Mouse (Mus musculus): ENCODE data around the gene Usp30. TPM values are rescaled to one million over a fixed set of nuclear protein-coding genes. Genes with fewer than 3 reads are reported as not detected.

The Usp30 gene
- polyA plus RNA-seq, 1 experiment from 2014 or later = 7.6 TPM

DNA sequence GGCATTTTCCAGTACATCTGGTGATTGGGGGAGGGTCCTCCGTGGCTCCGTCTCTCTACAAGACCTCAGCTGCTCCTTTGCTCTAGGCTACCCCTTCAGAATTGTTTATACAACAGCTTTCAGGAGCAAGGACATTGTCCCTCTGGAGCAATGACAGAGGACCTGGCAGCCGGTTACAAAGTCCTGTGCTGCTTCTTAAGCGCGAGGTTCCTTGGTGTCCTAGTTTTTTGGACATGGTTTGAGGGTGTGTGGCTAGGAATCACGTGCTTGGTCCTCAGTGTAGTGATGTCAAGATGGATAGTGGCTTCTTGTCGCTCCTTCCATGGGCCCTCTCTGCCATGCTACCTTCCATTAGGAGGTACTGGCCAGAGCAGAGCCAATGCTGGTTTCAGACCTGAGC lies 30.9 kb upstream of the Usp30 start:
- H3K9ac ChIP-seq (ENCODE audit: low read length) = no peak overlapping the region
- peaks cover 0 to 7% of the 10 kb centered on the region in 2 experiments; a peak in 3 of 4 replicates for H3K4me1 ChIP-seq (ENCODE audit: control insufficient read depth in 2 of 2, insufficient read depth in 2 of 2, low read length in 2 of 2)
- no peaks in the 10 kb centered on the region for H3K36me3 ChIP-seq (ENCODE audit: control insufficient read depth, insufficient read depth, low read length)
- H3K4me3 ChIP-seq (ENCODE audit: control insufficient read depth in 1 of 2, insufficient read depth in 1 of 2, low read depth in 1 of 2, low read length in 2 of 2) = no peak overlapping the region
- H3K27me3 ChIP-seq (ENCODE audit: control insufficient read depth, insufficient read depth, low read length) = no peaks in the 10 kb centered on the region
- 82% methylated on average over 7 of the region's 7 CpGs for WGBS
- no peak for ATAC-seq (ENCODE audit: insufficient number of reproducible peaks, insufficient read depth, low FRiP score, low read depth)
- no peak overlapping the region for H3K4me2 ChIP-seq (ENCODE audit: low read length)
- no peak overlapping the region for H3K27ac ChIP-seq (replicated peaks in 1 of 2; ENCODE audit: control insufficient read depth in 1 of 2, insufficient read depth in 1 of 2, low read depth in 2 of 2, low read length in 2 of 2)
- H3K9me3 ChIP-seq (ENCODE audit: control insufficient read depth, low read length) = no peaks in the 10 kb centered on the region

DNA sequence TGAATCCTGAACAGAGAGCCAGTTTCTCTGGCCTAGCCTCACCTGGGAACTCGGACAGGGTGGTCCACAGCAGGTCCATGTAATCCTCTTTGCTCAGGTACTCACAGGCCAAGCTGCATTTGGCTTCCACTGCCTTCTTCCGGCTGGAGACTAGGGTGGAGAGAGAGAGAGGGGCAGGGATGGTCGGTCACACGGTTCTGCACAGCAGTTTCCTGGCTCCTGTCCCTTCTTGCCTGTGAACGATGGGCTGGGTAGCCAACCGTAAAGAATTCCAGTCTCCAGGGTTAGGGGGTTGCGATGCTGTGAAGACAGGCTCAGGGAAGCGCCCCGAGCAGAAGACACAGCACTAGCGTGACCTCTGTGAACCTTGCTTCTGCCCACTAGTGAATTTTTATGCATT lies 30.1 kb upstream of the Usp30 start:
- Histone ChIP-seq H3K27me3 (ENCODE audit: control insufficient read depth, insufficient read depth, low read length) (no peaks in the 10 kb centered on the region), H3K36me3 (ENCODE audit: control insufficient read depth, insufficient read depth, low read length) (no peaks in the 10 kb centered on the region), H3K27ac (replicated peaks in 1 of 2; ENCODE audit: control insufficient read depth in 1 of 2, insufficient read depth in 1 of 2, low read depth in 2 of 2, low read length in 2 of 2) (no peak overlapping the region), H3K9ac (ENCODE audit: low read length) (no peak overlapping the region), H3K9me3 (ENCODE audit: control insufficient read depth, low read length) (no peaks in the 10 kb centered on the region), H3K4me1 (ENCODE audit: control insufficient read depth in 2 of 2, insufficient read depth in 2 of 2, low read length in 2 of 2) (peaks cover 0 to 7% of the 10 kb centered on the region in 2 experiments; a peak in 3 of 4 replicates), H3K4me3 (ENCODE audit: control insufficient read depth in 1 of 2, insufficient read depth in 1 of 2, low read depth in 1 of 2, low read length in 2 of 2) (no peak overlapping the region), H3K4me2 (ENCODE audit: low read length) (no peak overlapping the region)
- no peak for ATAC-seq (ENCODE audit: insufficient number of reproducible peaks, insufficient read depth, low FRiP score, low read depth)
- WGBS = 64% methylated on average over 10 of the region's 10 CpGs

DNA sequence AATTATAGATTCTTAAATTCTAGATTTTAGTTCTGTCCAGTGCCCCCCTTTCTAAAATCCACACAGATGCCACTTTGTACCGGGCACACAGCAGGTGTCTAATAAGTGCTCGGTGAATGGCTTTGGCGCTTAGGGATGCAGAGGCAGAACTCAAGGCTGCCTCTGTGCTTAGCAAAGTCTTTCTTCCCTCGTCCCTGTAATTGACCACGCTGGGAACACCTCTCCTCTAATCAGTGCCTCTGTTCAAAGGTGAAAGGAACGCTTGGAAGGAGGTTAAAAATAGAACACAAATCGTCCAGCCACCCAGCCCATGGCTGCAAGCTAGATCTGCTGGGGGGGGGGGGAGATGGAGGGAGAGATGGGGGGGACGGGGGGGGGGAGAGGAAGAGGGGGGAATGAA lies 24.8 kb upstream of the Usp30 start:
- H3K36me3 ChIP-seq (ENCODE audit: control insufficient read depth, insufficient read depth, low read length) = no peaks in the 10 kb centered on the region
- H3K27me3 ChIP-seq (ENCODE audit: control insufficient read depth, insufficient read depth, low read length) = no peaks in the 10 kb centered on the region
- no peak overlapping the region for H3K4me3 ChIP-seq (ENCODE audit: control insufficient read depth in 1 of 2, insufficient read depth in 1 of 2, low read depth in 1 of 2, low read length in 2 of 2)
- no peak for ATAC-seq (ENCODE audit: insufficient number of reproducible peaks, insufficient read depth, low FRiP score, low read depth)
- WGBS = 13% methylated on average over 7 of the region's 8 CpGs
- 0 out of 4 replicates have a peak overlapping the region, but pooled peaks of 1 of the 2 experiments have one; percentile 8 for H3K27ac ChIP-seq (replicated peaks in 1 of 2; ENCODE audit: control insufficient read depth in 1 of 2, insufficient read depth in 1 of 2, low read depth in 2 of 2, low read length in 2 of 2)
- peaks cover 11 to 23% of the 10 kb centered on the region in 2 experiments for H3K4me1 ChIP-seq (ENCODE audit: control insufficient read depth in 2 of 2, insufficient read depth in 2 of 2, low read length in 2 of 2)
- no peak overlapping the region for H3K9ac ChIP-seq (ENCODE audit: low read length)
- no peak overlapping the region for H3K4me2 ChIP-seq (ENCODE audit: low read length)
- H3K9me3 ChIP-seq (ENCODE audit: control insufficient read depth, low read length) = no peaks in the 10 kb centered on the region

DNA sequence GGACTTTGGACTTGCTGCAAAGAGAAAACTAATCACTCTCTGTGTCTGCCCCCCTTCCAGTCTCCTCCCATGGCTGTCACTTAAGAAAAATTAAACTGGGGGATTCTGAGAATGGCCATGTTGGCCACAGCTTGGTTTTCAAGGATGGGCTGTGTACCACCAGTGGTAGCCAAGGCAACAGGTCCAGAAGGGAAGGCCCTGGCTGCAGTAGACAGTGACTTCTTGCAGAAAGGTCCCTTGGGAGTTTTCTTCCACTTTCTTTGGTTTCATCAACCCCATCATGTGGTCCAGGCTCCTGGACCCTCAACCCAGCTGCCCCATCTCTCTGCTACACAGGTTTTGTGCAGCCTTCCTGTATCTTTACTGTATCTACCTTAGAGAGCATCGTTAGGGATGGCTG lies 24.4 kb upstream of the Usp30 start:
- no peak for ATAC-seq (ENCODE audit: insufficient number of reproducible peaks, insufficient read depth, low FRiP score, low read depth)
- WGBS = 52% methylated on average over 1 of the region's 1 CpGs
- Histone ChIP-seq H3K9ac (ENCODE audit: low read length) (no peak overlapping the region), H3K9me3 (ENCODE audit: control insufficient read depth, low read length) (no peaks in the 10 kb centered on the region), H3K27me3 (ENCODE audit: control insufficient read depth, insufficient read depth, low read length) (no peaks in the 10 kb centered on the region), H3K36me3 (ENCODE audit: control insufficient read depth, insufficient read depth, low read length) (no peaks in the 10 kb centered on the region), H3K4me2 (ENCODE audit: low read length) (no peak overlapping the region), H3K4me3 (ENCODE audit: control insufficient read depth in 1 of 2, insufficient read depth in 1 of 2, low read depth in 1 of 2, low read length in 2 of 2) (no peak overlapping the region), H3K27ac (replicated peaks in 1 of 2; ENCODE audit: control insufficient read depth in 1 of 2, insufficient read depth in 1 of 2, low read depth in 2 of 2, low read length in 2 of 2) (no peak overlapping the region), H3K4me1 (ENCODE audit: control insufficient read depth in 2 of 2, insufficient read depth in 2 of 2, low read length in 2 of 2) (peaks cover 11 to 23% of the 10 kb centered on the region in 2 experiments)

DNA sequence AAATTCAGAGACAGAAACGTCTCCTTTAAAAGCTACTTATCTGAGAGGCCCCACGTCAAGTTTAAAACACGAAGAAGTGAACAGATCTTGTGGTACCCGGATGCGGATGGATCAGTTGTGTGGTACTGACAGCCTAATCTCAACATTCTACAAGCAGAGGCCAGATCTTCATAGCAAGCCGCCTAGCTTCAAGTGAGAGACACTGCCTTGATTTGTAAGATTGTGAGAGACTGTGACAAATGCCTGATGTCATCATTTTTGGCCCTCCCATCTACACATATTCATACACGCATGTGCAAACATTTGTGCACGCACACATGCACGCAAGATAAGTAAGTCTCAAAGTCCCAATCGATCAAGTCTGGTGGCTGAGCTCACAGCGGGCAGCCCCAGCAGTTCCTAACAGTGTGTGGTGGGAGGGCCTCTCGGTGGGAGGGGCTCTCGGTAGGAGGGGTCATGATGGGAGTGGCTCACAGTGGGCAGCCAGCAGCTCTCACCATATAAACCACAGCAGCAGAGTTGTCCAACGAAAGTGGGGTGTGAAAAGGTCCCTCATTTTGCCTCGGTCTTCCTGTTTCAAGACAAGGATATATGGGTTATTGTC lies 23.8 kb upstream of the Usp30 start:
- peak; percentile 52; the same call in 1 of the 2 replicates for ATAC-seq (ENCODE audit: insufficient number of reproducible peaks, insufficient read depth, low FRiP score, low read depth)
- Histone ChIP-seq H3K27ac (replicated peaks in 1 of 2; ENCODE audit: control insufficient read depth in 1 of 2, insufficient read depth in 1 of 2, low read depth in 2 of 2, low read length in 2 of 2) (no peak overlapping the region), H3K4me3 (ENCODE audit: control insufficient read depth in 1 of 2, insufficient read depth in 1 of 2, low read depth in 1 of 2, low read length in 2 of 2) (no peak overlapping the region), H3K4me2 (ENCODE audit: low read length) (peak overlapping the region; percentile 32; the same call in 1 of the 2 replicates), H3K9me3 (ENCODE audit: control insufficient read depth, low read length) (no peaks in the 10 kb centered on the region), H3K4me1 (ENCODE audit: control insufficient read depth in 2 of 2, insufficient read depth in 2 of 2, low read length in 2 of 2) (peaks cover 11 to 23% of the 10 kb centered on the region in 2 experiments), H3K27me3 (ENCODE audit: control insufficient read depth, insufficient read depth, low read length) (no peaks in the 10 kb centered on the region), H3K9ac (ENCODE audit: low read length) (peak overlapping the region; percentile 21; the same call in 1 of the 2 replicates), H3K36me3 (ENCODE audit: control insufficient read depth, insufficient read depth, low read length) (no peaks in the 10 kb centered on the region)
- WGBS = 13% methylated on average over 15 of the region's 15 CpGs

DNA sequence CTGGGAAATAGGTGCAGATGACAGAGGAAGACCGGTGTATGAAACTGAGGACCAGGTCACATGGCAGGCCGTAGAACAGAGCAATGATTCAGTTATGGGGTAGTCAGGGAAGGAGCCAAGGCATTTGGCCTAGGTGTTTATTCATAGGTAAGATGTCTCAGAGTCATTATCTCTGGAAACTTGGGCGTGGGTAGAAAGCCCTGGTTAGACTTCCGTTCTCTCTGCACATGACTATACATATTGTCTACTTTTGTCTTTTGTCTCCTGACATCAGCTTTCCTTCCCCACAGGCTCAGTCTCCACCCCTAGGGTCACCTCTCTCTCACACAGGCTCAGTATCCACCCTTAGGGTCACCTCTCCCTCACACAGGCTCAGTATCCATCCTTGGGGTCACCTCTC lies 21.5 kb upstream of the Usp30 start:
- Histone ChIP-seq H3K27ac (replicated peaks in 1 of 2; ENCODE audit: control insufficient read depth in 1 of 2, insufficient read depth in 1 of 2, low read depth in 2 of 2, low read length in 2 of 2) (no peak overlapping the region), H3K9ac (ENCODE audit: low read length) (no peak overlapping the region), H3K4me3 (ENCODE audit: control insufficient read depth in 1 of 2, insufficient read depth in 1 of 2, low read depth in 1 of 2, low read length in 2 of 2) (no peak overlapping the region), H3K4me2 (ENCODE audit: low read length) (no peak overlapping the region), H3K9me3 (ENCODE audit: control insufficient read depth, low read length) (no peaks in the 10 kb centered on the region), H3K4me1 (ENCODE audit: control insufficient read depth in 2 of 2, insufficient read depth in 2 of 2, low read length in 2 of 2) (peaks cover 11 to 17% of the 10 kb centered on the region in 2 experiments), H3K36me3 (ENCODE audit: control insufficient read depth, insufficient read depth, low read length) (no peaks in the 10 kb centered on the region), H3K27me3 (ENCODE audit: control insufficient read depth, insufficient read depth, low read length) (no peaks in the 10 kb centered on the region)
- ATAC-seq (ENCODE audit: insufficient number of reproducible peaks, insufficient read depth, low FRiP score, low read depth) = no peak
- WGBS = 77% methylated on average over 4 of the region's 4 CpGs

DNA sequence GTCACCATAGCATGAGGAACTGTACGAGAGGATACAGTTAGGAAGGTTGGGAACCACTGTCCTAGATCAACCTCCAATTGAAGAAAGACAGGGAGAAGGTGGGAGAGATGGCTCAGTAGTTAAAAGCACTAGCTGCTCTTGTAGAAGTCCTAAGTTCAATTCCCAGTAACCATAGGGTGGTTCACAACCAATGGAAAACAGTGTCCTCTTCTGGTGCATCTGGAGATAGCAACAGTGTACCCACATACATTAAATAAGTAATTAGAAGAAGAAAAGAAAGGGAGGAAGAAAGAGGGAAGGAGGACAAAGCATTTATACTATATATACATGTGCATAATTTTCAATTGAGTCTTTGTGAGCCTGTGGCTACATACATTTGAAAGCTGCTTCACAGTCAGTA lies 20.1 kb upstream of the Usp30 start:
- H3K4me1 ChIP-seq (ENCODE audit: control insufficient read depth in 2 of 2, insufficient read depth in 2 of 2, low read length in 2 of 2) = peaks cover 11 to 17% of the 10 kb centered on the region in 2 experiments
- H3K27me3 ChIP-seq (ENCODE audit: control insufficient read depth, insufficient read depth, low read length) = no peaks in the 10 kb centered on the region
- H3K9ac ChIP-seq (ENCODE audit: low read length) = no peak overlapping the region
- H3K4me2 ChIP-seq (ENCODE audit: low read length) = no peak overlapping the region
- H3K4me3 ChIP-seq (ENCODE audit: control insufficient read depth in 1 of 2, insufficient read depth in 1 of 2, low read depth in 1 of 2, low read length in 2 of 2) = no peak overlapping the region
- no peaks in the 10 kb centered on the region for H3K9me3 ChIP-seq (ENCODE audit: control insufficient read depth, low read length)
- H3K36me3 ChIP-seq (ENCODE audit: control insufficient read depth, insufficient read depth, low read length) = no peaks in the 10 kb centered on the region
- ATAC-seq (ENCODE audit: insufficient number of reproducible peaks, insufficient read depth, low FRiP score, low read depth) = no peak
- 71% methylated on average over 1 of the region's 1 CpGs for WGBS
- no peak overlapping the region for H3K27ac ChIP-seq (replicated peaks in 1 of 2; ENCODE audit: control insufficient read depth in 1 of 2, insufficient read depth in 1 of 2, low read depth in 2 of 2, low read length in 2 of 2)

DNA sequence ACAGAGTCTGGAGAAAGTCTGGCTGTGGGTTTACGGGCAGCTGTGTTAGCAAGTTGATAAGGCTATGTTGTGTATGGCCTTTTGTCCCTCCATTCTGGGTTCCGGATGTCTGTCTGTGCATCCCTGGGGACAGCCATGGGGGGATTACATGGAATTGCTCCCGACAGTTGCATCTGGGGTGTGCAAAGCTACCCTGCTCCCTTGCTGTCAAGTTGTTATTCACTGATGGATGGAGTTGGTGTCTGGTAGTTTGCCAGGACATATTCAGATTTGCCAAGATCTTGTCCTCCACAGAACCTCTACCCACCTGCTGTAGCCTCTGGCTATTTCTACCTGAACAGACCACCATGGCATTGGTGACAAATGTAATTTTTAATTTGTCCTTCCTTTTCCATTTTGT lies 19.1 kb upstream of the Usp30 start:
- H3K36me3 ChIP-seq (ENCODE audit: control insufficient read depth, insufficient read depth, low read length) = no peaks in the 10 kb centered on the region
- H3K9me3 ChIP-seq (ENCODE audit: control insufficient read depth, low read length) = no peaks in the 10 kb centered on the region
- H3K4me2 ChIP-seq (ENCODE audit: low read length) = no peak overlapping the region
- H3K4me1 ChIP-seq (ENCODE audit: control insufficient read depth in 2 of 2, insufficient read depth in 2 of 2, low read length in 2 of 2) = peaks cover 5 to 6% of the 10 kb centered on the region in 2 experiments; a peak in 3 of 4 replicates
- no peaks in the 10 kb centered on the region for H3K27me3 ChIP-seq (ENCODE audit: control insufficient read depth, insufficient read depth, low read length)
- no peak overlapping the region for H3K9ac ChIP-seq (ENCODE audit: low read length)
- H3K4me3 ChIP-seq (ENCODE audit: control insufficient read depth in 1 of 2, insufficient read depth in 1 of 2, low read depth in 1 of 2, low read length in 2 of 2) = no peak overlapping the region
- ATAC-seq (ENCODE audit: insufficient number of reproducible peaks, insufficient read depth, low FRiP score, low read depth) = no peak
- 61% methylated on average over 3 of the region's 3 CpGs for whole genome bisulfite sequencing
- no peak overlapping the region for H3K27ac ChIP-seq (replicated peaks in 1 of 2; ENCODE audit: control insufficient read depth in 1 of 2, insufficient read depth in 1 of 2, low read depth in 2 of 2, low read length in 2 of 2)

Data from heart, embryonic 14.5 days (tissue).